In genomic region chr3:138803444-138804085, GRCm38 (mm10) we compare ENCODE assay signal across 19 mouse cellular contexts.
DNase-seq lines count a peak whose midpoint lies in the region; ATAC-seq lines count a peak whose summit lies in the region.
"Had no signal": no experiment of that assay in that cellular context is flagged by ENCODE, and none has a peak within 500 bp of the region (broad histone marks: within the 10 kb centered on the region; RNA-seq: fewer than 3 reads in every experiment).

No protein-coding gene starts in this region.

- WGBS in hindbrain, embryonic 13.5 days, result 78% methylated on average over 11 of the region's 11 CpGs
- WGBS in hindbrain, embryonic 11.5 days, result 86% methylated on average over 11 of the region's 11 CpGs
- 49% methylated on average over 11 of the region's 11 CpGs for WGBS in forebrain, embryonic 14.5 days
- WGBS in midbrain, embryonic 10.5 days, result 84% methylated on average over 11 of the region's 11 CpGs
- 63% methylated on average over 11 of the region's 11 CpGs for WGBS in neural tube, embryonic 15.5 days

- peaks cover 58% of the 10 kb centered on the region for H3K4me1 ChIP-seq in hindbrain, embryonic 13.5 days (replicated peaks)
- H3K4me1 ChIP-seq in hindbrain, embryonic 11.5 days (replicated peaks; ENCODE audit: control insufficient read depth, insufficient read depth, low read length), result peaks cover 2% of the 10 kb centered on the region; the same call in 1 of the 2 replicates
- H3K4me1 ChIP-seq in forebrain, embryonic 14.5 days (ENCODE audit: control insufficient read depth, insufficient read depth, low read length), result peaks cover 39% of the 10 kb centered on the region
- H3K4me1 ChIP-seq in midbrain, embryonic 10.5 days, result peaks cover 44% of the 10 kb centered on the region
- H3K4me1 ChIP-seq in neural tube, embryonic 15.5 days, result peaks cover 55% of the 10 kb centered on the region

- intact Hi-C loops in heart, postnatal 25 days (cut with DNase I), result loop anchor here (5.0 kb wide), 1 partner anchor 61 kb away; the partner anchor contains the start of gene Tspan5

- H3K9me3 ChIP-seq in hindbrain, embryonic 13.5 days, result no peaks in the 10 kb centered on the region
- H3K9me3 ChIP-seq in hindbrain, embryonic 11.5 days (ENCODE audit: control insufficient read depth, low read length), result no peaks in the 10 kb centered on the region
- no peaks in the 10 kb centered on the region for H3K9me3 ChIP-seq in forebrain, embryonic 14.5 days (replicated peaks; ENCODE audit: control insufficient read depth, low read length)
- no peaks in the 10 kb centered on the region for H3K9me3 ChIP-seq in midbrain, embryonic 10.5 days (replicated peaks)
- no peaks in the 10 kb centered on the region for H3K9me3 ChIP-seq in neural tube, embryonic 15.5 days (replicated peaks)
- H3K9me3 ChIP-seq: heart, embryonic 10.5 days; limb, embryonic 12.5 days had no signal

- 0 out of 2 replicates have a peak, but pooled peaks have one; percentile 14 for ATAC-seq in hindbrain, embryonic 13.5 days (ENCODE audit: low FRiP score)
- no peak for ATAC-seq in hindbrain, embryonic 11.5 days (ENCODE audit: low FRiP score)
- ATAC-seq in forebrain, embryonic 14.5 days, result peak; percentile 49
- peak; percentile 42; the same call in 1 of the 2 replicates for ATAC-seq in neural tube, embryonic 15.5 days (ENCODE audit: low FRiP score)
- ATAC-seq: lung, postnatal 0 days; Patski had no signal

- no peaks in the 10 kb centered on the region for H3K27me3 ChIP-seq in hindbrain, embryonic 13.5 days
- H3K27me3 ChIP-seq in hindbrain, embryonic 11.5 days (ENCODE audit: control insufficient read depth, insufficient read depth, low read length), result no peaks in the 10 kb centered on the region
- H3K27me3 ChIP-seq in forebrain, embryonic 14.5 days (replicated peaks; ENCODE audit: control insufficient read depth, insufficient read depth, low read length), result no peaks in the 10 kb centered on the region
- no peaks in the 10 kb centered on the region for H3K27me3 ChIP-seq in midbrain, embryonic 10.5 days (ENCODE audit: low read depth, poor library complexity, severe bottlenecking)
- no peaks in the 10 kb centered on the region for H3K27me3 ChIP-seq in neural tube, embryonic 15.5 days (replicated peaks)
- H3K27me3 ChIP-seq: limb, embryonic 12.5 days; Patski had no signal

- H3K4me3 ChIP-seq in hindbrain, embryonic 13.5 days, result no peak overlapping the region
- H3K4me3 ChIP-seq in hindbrain, embryonic 11.5 days (ENCODE audit: low read depth, low read length), result no peak overlapping the region
- no peak overlapping the region for H3K4me3 ChIP-seq in forebrain, embryonic 14.5 days (ENCODE audit: low read depth, low read length)
- H3K4me3 ChIP-seq in midbrain, embryonic 10.5 days, result no peak overlapping the region
- no peak overlapping the region for H3K4me3 ChIP-seq in neural tube, embryonic 15.5 days (replicated peaks)
- H3K4me3 ChIP-seq: heart, embryonic 10.5 days; limb, embryonic 12.5 days had no signal

- H3K9ac ChIP-seq in hindbrain, embryonic 13.5 days, result 0 out of 2 replicates have a peak overlapping the region, but pooled peaks have one; percentile 49
- no peak overlapping the region for H3K9ac ChIP-seq in hindbrain, embryonic 11.5 days (ENCODE audit: low read depth, low read length)
- no peak overlapping the region for H3K9ac ChIP-seq in forebrain, embryonic 14.5 days (ENCODE audit: low read length)
- no peak overlapping the region for H3K9ac ChIP-seq in neural tube, embryonic 15.5 days (replicated peaks)
- H3K9ac ChIP-seq: limb, embryonic 12.5 days; liver, embryonic 14.5 days had no signal

- peak overlapping the region; percentile 92; the same call in 1 of the 2 replicates for H3K27ac ChIP-seq in hindbrain, embryonic 13.5 days
- H3K27ac ChIP-seq in hindbrain, embryonic 11.5 days (ENCODE audit: low read depth, low read length), result no peak overlapping the region
- peak overlapping the region; percentile 84 for H3K27ac ChIP-seq in forebrain, embryonic 14.5 days (ENCODE audit: low read depth, low read length)
- peak overlapping the region; percentile 55 for H3K27ac ChIP-seq in midbrain, embryonic 10.5 days (replicated peaks)
- H3K27ac ChIP-seq in neural tube, embryonic 15.5 days (replicated peaks), result peak overlapping the region; percentile 83
- H3K27ac ChIP-seq: heart, embryonic 10.5 days; limb, embryonic 12.5 days; liver, embryonic 14.5 days had no signal

- no peak for DNase-seq in hindbrain, embryonic 11.5 days (ENCODE audit: low spot score)
- peak; percentile 75 for DNase-seq in forebrain, embryonic 14.5 days (ENCODE audit: low spot score)
- DNase-seq in midbrain, embryonic 10.5 days (ENCODE audit: low spot score), result no peak
- DNase-seq in kidney, adult 18-20 months, result no peak
- DNase-seq in heart, postnatal 25 days (ENCODE audit: low spot score), result no peak
- DNase-seq: adrenal gland, postnatal 36 days; gastrocnemius, postnatal 10 days; kidney, adult 8-10 months; kidney, postnatal 4 days; layer of hippocampus, postnatal 36 days; spleen, adult 18-20 months; thymus, postnatal 14 days had no signal

- H3K36me3 ChIP-seq in hindbrain, embryonic 13.5 days, result no peaks in the 10 kb centered on the region
- H3K36me3 ChIP-seq in hindbrain, embryonic 11.5 days (ENCODE audit: control insufficient read depth, insufficient read depth, low read length), result no peaks in the 10 kb centered on the region
- no peaks in the 10 kb centered on the region for H3K36me3 ChIP-seq in forebrain, embryonic 14.5 days (ENCODE audit: control insufficient read depth, insufficient read depth, low read length)
- H3K36me3 ChIP-seq in midbrain, embryonic 10.5 days, result no peaks in the 10 kb centered on the region
- H3K36me3 ChIP-seq in neural tube, embryonic 15.5 days, result no peaks in the 10 kb centered on the region
- H3K36me3 ChIP-seq: heart, embryonic 10.5 days; limb, embryonic 12.5 days had no signal

- H3K4me2 ChIP-seq in hindbrain, embryonic 13.5 days, result no peak overlapping the region
- no peak overlapping the region for H3K4me2 ChIP-seq in hindbrain, embryonic 11.5 days (replicated peaks; ENCODE audit: low read depth, low read length)
- 0 out of 2 replicates have a peak overlapping the region, but pooled peaks have one; percentile 15 for H3K4me2 ChIP-seq in forebrain, embryonic 14.5 days (ENCODE audit: low read length)
- H3K4me2 ChIP-seq in neural tube, embryonic 15.5 days, result no peak overlapping the region
- H3K4me2 ChIP-seq: limb, embryonic 12.5 days had no signal
